Comparison of ENCODE assay signal across 22 mouse cellular contexts in genomic region chr19:48813823-48814222, GRCm38 (mm10).
"Had no signal": no experiment of that assay in that cellular context is flagged by ENCODE, and none has a peak within 500 bp of the region (broad histone marks: within the 10 kb centered on the region; RNA-seq: fewer than 3 reads in every experiment).

No protein-coding gene starts in this region.

- H3K4me3 ChIP-seq: heart, embryonic 10.5 days; heart, embryonic 12.5 days; hindbrain, embryonic 13.5 days; hindbrain, embryonic 15.5 days; kidney, embryonic 15.5 days; left cerebral cortex, adult 2 months; limb, embryonic 10.5 days; limb, embryonic 12.5 days; liver, embryonic 13.5 days had no signal

- DNase-seq: gastrocnemius, postnatal 14 days; gastrocnemius, postnatal 36 days; heart, adult 18-20 months; heart, postnatal 14 days; heart, postnatal 36 days; kidney, adult 11 months; kidney, adult 2 months; kidney, adult 9 months; kidney, postnatal 14 days; kidney, postnatal 36 days; layer of hippocampus, adult 9-11 months; layer of hippocampus, postnatal 36 days; liver; liver, embryonic 13.5 days had no signal

- H3K27me3 ChIP-seq: heart, embryonic 12.5 days; hindbrain, embryonic 13.5 days; hindbrain, embryonic 15.5 days; kidney, embryonic 15.5 days; limb, embryonic 12.5 days; liver, embryonic 13.5 days had no signal

- H3K36me3 ChIP-seq: heart, embryonic 10.5 days; heart, embryonic 12.5 days; hindbrain, embryonic 13.5 days; hindbrain, embryonic 15.5 days; kidney, embryonic 15.5 days; limb, embryonic 10.5 days; limb, embryonic 12.5 days; liver, embryonic 13.5 days had no signal
